Mouse (Mus musculus) mouse trophoblast stem cell (cell line): Measurements from ENCODE around the gene Socs4.

Experiments
- in situ Hi-C, 2 experiments: fragments of 300-500 bp; cut with MseI, MboI; formaldehyde crosslinking; loops; 2 replicates in 1 of 2; 3 replicates in 1 of 2; pipeline ENCODE4 v1.15.1; 2025

Gene Socs4

GRCm38 (mm10) chr14:47276637-47277393 is at the start of gene Socs4, which contains the start of gene Wdhd1:
Gene Socs4, plus strand, starts transcription at chr14:47276931.
Gene Wdhd1, minus strand, starts transcription at chr14:47276857.
- in situ Hi-C loops, result no loop called here

- in situ Hi-C loops, result no loop called here
These were observed 46.8 kb upstream of the Socs4 start for GRCm38 (mm10) chr14:47229796-47230376.

GRCm38 (mm10) chr14:47233602-47234001 is 43.1 kb upstream of the Socs4 start:
- in situ Hi-C loops, result no loop called here

- in situ Hi-C loops, result no loop called here
These were observed 42.7 kb upstream of the Socs4 start for GRCm38 (mm10) chr14:47234032-47234431.

DNA sequence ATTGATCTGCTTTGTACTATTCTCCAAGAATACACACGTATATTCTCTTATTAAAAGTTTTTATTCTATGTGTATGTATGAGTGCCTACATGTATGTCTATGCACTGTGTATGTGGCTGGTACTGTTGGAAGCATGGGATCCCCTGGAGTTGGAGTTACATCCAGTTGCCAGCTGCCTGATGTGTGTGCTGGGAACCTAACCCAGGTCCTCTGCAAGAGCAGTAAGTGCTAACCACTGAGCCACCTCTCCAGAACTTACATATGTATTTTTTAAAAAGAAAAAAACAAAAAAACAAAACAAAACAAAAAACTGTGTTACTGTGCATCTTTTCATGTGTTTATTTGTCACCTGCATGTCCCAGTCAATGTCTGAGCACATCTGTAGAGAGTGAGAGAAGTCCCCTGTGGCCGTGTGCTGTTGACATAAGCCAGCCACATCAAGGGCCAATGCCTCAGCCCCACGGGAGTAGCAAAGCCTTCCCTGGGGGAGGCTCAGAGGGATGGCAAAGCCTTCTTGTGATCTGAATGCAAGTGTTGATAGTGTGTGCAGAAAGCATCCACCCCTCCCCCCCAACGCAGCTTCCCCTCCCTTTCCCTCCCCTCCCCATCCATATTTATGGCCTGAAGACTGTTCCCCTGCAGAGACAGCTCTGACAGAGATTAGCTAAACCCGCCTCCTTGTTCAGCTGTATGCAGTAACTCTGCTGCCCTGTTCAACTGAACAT is 42.0 kb upstream of the Socs4 start:
- in situ Hi-C loops, result no loop called here

DNA sequence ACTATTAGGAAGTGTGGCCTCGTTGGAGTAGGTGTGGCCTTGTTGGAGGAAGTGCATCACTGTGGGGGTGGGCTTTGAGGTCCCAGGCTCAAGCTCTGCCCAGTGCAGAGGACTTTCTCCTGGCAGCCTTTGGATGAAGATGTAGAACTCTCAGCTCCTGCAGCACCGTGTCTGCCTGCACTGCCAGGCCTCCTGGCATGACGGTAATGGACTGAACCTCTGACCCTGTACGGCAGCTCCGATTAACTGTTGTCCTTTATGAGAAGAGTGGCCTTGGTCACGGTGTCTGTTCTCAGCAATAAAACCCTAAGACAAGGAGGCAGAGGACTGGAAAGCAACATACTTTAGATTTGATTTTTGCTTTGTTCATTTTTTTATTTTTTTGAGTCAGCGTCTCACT is 40.2 kb upstream of the Socs4 start:
- in situ Hi-C loops, result no loop called here

DNA sequence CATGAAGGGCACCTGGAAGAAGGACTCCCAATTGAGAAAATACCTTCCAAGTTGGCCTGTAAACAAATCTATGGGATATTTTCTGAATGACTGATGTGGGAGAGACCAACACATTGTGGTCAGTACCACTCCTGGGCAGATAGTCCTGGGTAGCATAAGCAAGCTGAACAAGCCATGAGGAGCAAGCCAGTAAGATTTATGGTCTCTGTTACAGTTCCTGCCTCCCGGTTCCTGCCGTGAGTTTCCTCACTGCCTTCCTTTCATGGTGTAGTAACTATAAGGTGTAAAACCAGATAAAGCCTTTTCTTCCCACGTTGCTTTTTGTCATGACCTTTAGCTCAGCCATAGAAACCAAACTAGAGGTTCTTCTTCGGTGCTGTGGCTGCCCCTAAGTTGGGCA is 39.4 kb upstream of the Socs4 start:
- in situ Hi-C loops, result no loop called here

GRCm38 (mm10) chr14:47240600-47240999 is 36.1 kb upstream of the Socs4 start:
- in situ Hi-C loops, result no loop called here

GRCm38 (mm10) chr14:47241046-47241445 is 35.7 kb upstream of the Socs4 start:
- in situ Hi-C loops, result no loop called here

DNA sequence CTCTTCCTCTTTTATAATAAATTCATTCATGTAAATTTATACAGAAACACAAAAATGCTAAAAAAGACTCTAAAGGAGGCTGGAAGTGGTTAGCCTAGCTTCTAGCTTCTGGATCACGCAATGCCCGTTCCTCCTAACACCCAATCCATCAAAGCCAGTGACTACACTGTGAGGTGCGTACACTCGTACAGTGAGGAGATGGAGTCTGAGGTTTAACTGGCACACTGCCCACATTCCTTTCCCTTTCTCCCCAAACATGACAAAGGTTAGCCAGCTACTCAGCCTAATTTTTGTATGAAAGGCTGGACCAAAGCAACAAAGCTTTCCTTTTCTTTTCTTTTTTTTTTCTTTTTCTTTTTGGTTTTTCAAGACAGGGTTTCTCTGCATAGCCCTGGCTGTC is 34.0 kb upstream of the Socs4 start:
- in situ Hi-C loops, result no loop called here

- in situ Hi-C loops, result no loop called here
These were observed 26.9 kb upstream of the Socs4 start for GRCm38 (mm10) chr14:47249839-47250238.

DNA sequence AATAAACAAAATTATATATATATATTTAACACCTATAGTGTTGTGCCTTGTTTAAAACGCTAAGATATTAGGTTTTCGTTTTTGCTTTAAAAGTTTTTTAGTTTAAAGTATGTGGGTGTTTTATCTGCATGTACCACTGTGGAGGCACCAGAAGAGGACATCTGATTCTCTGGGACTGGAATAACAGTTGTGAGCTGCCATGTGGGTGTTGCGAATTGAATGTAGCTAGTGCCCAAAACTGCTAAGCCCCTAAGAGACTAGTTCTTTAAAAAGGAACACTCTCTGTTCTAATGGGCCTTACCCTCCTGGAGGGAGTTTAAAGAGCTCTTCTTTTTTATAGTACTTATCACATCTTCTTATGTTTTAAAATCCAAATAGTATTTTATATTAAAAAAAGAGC is 11.9 kb upstream of the Socs4 start:
- in situ Hi-C loops, result no loop called here

GRCm38 (mm10) chr14:47265829-47266228 is 10.9 kb upstream of the Socs4 start:
- in situ Hi-C loops, result no loop called here

DNA sequence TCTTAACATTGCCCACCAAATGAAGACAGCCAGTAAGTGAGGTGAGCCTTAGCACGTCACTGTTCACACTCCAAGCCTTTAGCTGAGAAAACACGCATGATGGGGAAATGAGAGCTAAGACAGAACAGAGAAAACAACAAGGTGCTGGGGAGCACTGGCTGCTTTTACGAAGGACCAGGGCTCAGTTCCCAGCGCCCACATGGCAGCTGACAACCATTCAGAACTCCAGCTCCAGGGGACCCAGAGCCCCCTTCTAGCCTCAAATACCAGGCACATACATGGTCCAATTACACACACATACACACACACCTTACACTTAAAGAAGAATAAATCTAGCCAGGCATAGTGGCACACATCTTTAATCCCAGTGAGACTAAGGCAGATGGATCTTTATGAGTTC is 7.7 kb upstream of the Socs4 start:
- in situ Hi-C loops, result no loop called here

DNA sequence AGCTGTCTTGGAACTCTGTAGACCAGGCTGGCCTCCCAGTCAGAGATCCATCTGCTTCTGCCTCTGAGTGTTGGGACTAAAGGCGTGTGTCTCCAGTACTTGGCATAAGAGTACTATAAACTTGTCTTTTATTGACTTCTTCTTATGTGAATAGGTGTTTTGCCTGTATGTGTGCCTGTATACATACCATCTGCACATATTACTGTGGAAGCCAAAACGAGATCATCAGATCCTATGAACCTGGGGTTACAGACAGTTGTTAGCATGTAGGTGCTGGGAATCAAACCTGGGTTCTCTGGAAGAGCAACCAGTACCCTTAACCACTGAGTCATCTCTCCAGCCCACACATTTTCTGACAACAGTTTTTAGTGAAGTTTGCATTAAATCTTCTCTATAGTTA is 7.0 kb upstream of the Socs4 start:
- in situ Hi-C loops, result no loop called here

GRCm38 (mm10) chr14:47273751-47274150 is 3.0 kb upstream of the Socs4 start:
- in situ Hi-C loops, result no loop called here

DNA sequence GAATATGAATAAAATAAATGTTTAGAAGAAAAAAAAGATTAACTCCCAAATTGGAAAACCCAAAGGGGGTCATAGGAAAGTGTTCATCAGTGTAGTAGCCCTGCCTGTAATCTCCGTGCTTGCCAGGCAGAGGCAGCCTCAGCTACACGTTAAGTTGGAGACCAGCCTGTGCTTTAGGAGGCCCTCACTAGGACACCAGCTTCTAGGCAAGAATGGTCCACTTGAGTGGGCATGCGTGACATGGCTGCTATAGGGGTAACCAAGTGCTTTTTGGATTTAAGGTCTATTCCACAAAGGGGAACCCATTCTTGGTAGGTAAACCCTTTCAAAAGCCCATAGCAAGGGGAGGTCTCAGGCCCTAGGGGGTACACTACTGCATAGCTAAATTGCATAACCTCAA is 1.3 kb upstream of the Socs4 start:
- in situ Hi-C loops, result no loop called here

- in situ Hi-C loops, result no loop called here
These were observed 611 bp upstream of the Socs4 start for GRCm38 (mm10) chr14:47276036-47276603.

- in situ Hi-C loops, result no loop called here
These were observed 2.3 kb downstream of the Socs4 start for GRCm38 (mm10) chr14:47279058-47279457.

GRCm38 (mm10) chr14:47281535-47281934 is 4.8 kb downstream of the Socs4 start:
- in situ Hi-C loops, result no loop called here

- in situ Hi-C loops, result no loop called here
These were observed 6.8 kb downstream of the Socs4 start for GRCm38 (mm10) chr14:47283568-47283967.

DNA sequence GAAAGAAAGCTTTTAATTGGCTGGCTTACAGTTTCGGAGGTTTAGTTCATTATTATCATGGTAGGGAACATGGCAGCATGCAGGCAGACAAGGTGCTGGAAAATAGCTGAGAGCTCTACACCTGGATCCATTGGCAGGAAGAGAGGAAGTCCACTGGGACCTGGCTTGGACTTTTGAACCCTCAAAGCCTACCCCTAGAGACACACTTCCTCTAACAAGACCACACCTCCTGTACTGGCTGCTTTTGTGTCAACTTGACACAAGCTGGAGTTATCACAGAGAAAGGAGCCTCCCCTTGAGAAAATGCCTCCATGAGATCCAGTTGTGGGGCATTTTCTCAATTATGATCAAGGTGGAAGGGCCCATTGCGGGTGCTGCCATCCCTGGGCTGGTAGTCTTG is 8.5 kb downstream of the Socs4 start:
- in situ Hi-C loops, result no loop called here

- in situ Hi-C loops, result no loop called here
These were observed 9.5 kb downstream of the Socs4 start for GRCm38 (mm10) chr14:47286215-47286614.
